Mouse (Mus musculus) megakaryocyte, adult 5-6 weeks (primary cell): ENCODE results near the gene Lamtor1. TPM values are rescaled to one million over a fixed set of nuclear protein-coding genes. Genes with fewer than 3 reads are reported as not detected.
A peak's percentile ranks its signal among the peaks of the same experiment; 100 is the strongest.

ENCODE experiments used
- ATAC-seq: 2 replicates; pipeline ENCODE4 v1.8.0; 2016; ENCODE audit warnings: mild to moderate bottlenecking, inconsistent platforms; ENCODE audit not compliant: poor library complexity, severe bottlenecking
- total RNA-seq, 2 experiments: library from RNA; stranded (forward) in 1 of 2; stranded (reverse) in 1 of 2; fragments of 153-499, 151-499 nt in 1 of 2; fragments of 221-1000, 200-1000 nt in 1 of 2; gene quantifications; 2 replicates each; pipeline versions ENCODE4 v1.2.3 to v1.2.4; 2015 to 2017

Lamtor1 gene
- total RNA-seq, 2 experiments from 2014 or later, result 127 to 160 TPM

- ATAC-seq, result no peak
Observed at GRCm38 (mm10) chr7:101951648-101952047, 45.9 kb downstream of the Lamtor1 start.

- no peak for ATAC-seq
Observed at GRCm38 (mm10) chr7:101952098-101952497, 46.4 kb downstream of the Lamtor1 start.

- ATAC-seq, result no peak
Observed at GRCm38 (mm10) chr7:101954163-101954562, 48.5 kb downstream of the Lamtor1 start.

GRCm38 (mm10) chr7:101955276-101955675 lies 49.6 kb downstream of the Lamtor1 start:
- ATAC-seq, result no peak

GRCm38 (mm10) chr7:101955862-101956261 lies 50.2 kb downstream of the Lamtor1 start:
- peak; percentile 35 for ATAC-seq

GRCm38 (mm10) chr7:101956481-101956880 lies 50.8 kb downstream of the Lamtor1 start:
- ATAC-seq, result peak; percentile 24; the same call in 1 of the 2 replicates

- no peak for ATAC-seq
Observed at GRCm38 (mm10) chr7:101956911-101957310, 51.2 kb downstream of the Lamtor1 start.

- no peak for ATAC-seq
Observed at GRCm38 (mm10) chr7:101962829-101963228, 57.1 kb downstream of the Lamtor1 start.

GRCm38 (mm10) chr7:101963621-101964020 lies 57.9 kb downstream of the Lamtor1 start:
- ATAC-seq, result no peak

- no peak for ATAC-seq
Observed at GRCm38 (mm10) chr7:101964551-101964950, 58.8 kb downstream of the Lamtor1 start.

- ATAC-seq, result peak; percentile 50; the same call in 1 of the 2 replicates
Observed at GRCm38 (mm10) chr7:101965606-101966005, 59.9 kb downstream of the Lamtor1 start.

- no peak for ATAC-seq
Observed at GRCm38 (mm10) chr7:101967256-101967655, 61.6 kb downstream of the Lamtor1 start.

GRCm38 (mm10) chr7:101968751-101969150 lies 63.0 kb downstream of the Lamtor1 start:
- ATAC-seq, result no peak

GRCm38 (mm10) chr7:101969694-101970428 lies 64.2 kb downstream of the Lamtor1 start:
- ATAC-seq, result peak; percentile 72

GRCm38 (mm10) chr7:101970429-101970775 lies 64.7 kb downstream of the Lamtor1 start:
- ATAC-seq, result peak; percentile 36

GRCm38 (mm10) chr7:101970821-101971461 lies 65.2 kb downstream of the Lamtor1 start:
- peak; percentile 52 for ATAC-seq

GRCm38 (mm10) chr7:101971721-101972120 lies 66.0 kb downstream of the Lamtor1 start:
- no peak for ATAC-seq

GRCm38 (mm10) chr7:101973730-101974129 lies 68.0 kb downstream of the Lamtor1 start:
- ATAC-seq, result no peak

GRCm38 (mm10) chr7:101974505-101974904 lies 68.8 kb downstream of the Lamtor1 start:
- no peak for ATAC-seq
